Mouse (Mus musculus) kidney, postnatal 0 days (tissue): ENCODE measurements around the gene Mzf1. TPM values are rescaled to one million over a fixed set of nuclear protein-coding genes. Genes with fewer than 3 reads are reported as not detected.
"Not testable (repeated sequence)": the region's sequence is repeated elsewhere in the genome, so short reads cannot be mapped to it uniquely, and the experiment has no call there.

Source experiments
- ATAC-seq: fragments of 200-750 bp; cut with Nextera tagmentation; replicated peaks from 2 replicates; pipeline ENCODE4 v1.8.0; 2017; ENCODE audit warnings: low read depth, moderate number of reproducible peaks, moderate TSS enrichment, moderate library complexity; ENCODE audit not compliant: low FRiP score
- DNase-seq: peaks from one replicate; pipeline ENCODE4 v3.0.0-alpha.2; 2016; ENCODE audit warnings: low spot score
- H3K27ac ChIP-seq: fragments of 300-500 bp; sonication (generic); 2 replicates; pipeline ENCODE4 v1.5.1; 2014; ENCODE audit warnings: mild to moderate bottlenecking
- H3K27me3 ChIP-seq: fragments of 300-500 bp; sonication (generic); 2 replicates; pipeline ENCODE4 v1.6.1; 2014; ENCODE audit warnings: low read length, mixed read lengths; ENCODE audit not compliant: insufficient read depth
- H3K36me3 ChIP-seq: fragments of 300-500 bp; sonication (generic); 2 replicates; pipeline ENCODE4 v1.6.1; 2014; ENCODE audit warnings: low read length, mixed read lengths; ENCODE audit not compliant: insufficient read depth
- H3K4me1 ChIP-seq: fragments of 300-500 bp; sonication (generic); replicated peaks from 2 replicates; pipeline ENCODE4 v1.6.1; 2014; ENCODE audit warnings: antibody characterized with exemption, low read length, mixed read lengths; ENCODE audit not compliant: insufficient read depth
- H3K4me2 ChIP-seq: fragments of 300-500 bp; sonication (generic); 2 replicates; pipeline ENCODE4 v1.6.1; 2014; ENCODE audit warnings: mild to moderate bottlenecking, low read length, moderate library complexity, mixed read lengths
- H3K4me3 ChIP-seq: fragments of 300-500 bp; sonication (generic); replicated peaks from 2 replicates; pipeline ENCODE4 v1.5.1; 2014; ENCODE audit warnings: low read depth, low read length
- H3K9ac ChIP-seq: fragments of 300-500 bp; sonication (generic); 2 replicates; pipeline ENCODE4 v1.6.1; 2014; ENCODE audit warnings: low read depth, low read length
- H3K9me3 ChIP-seq: fragments of 300-500 bp; sonication (generic); replicated peaks from 2 replicates; pipeline ENCODE4 v1.6.1; 2016; ENCODE audit warnings: low read length, inconsistent platforms, mixed read lengths
- CTCF ChIP-seq: IDR thresholded peaks from 2 replicates; pipeline ENCODE4 v1.5.1; 2016; ENCODE audit warnings: antibody characterized with exemption, low read depth, mild to moderate bottlenecking, moderate library complexity
- WGBS: fragments of 180-500 bp; shearing (Covaris S2); extraction: QIAGEN DNeasy Blood & Tissue Kit; methylation state at CpG from one replicate; pipeline ENCODE4 v1.1.7; 2014; 5-methylcytosine and 5-hydroxymethylcytosine counted together
- polyA plus RNA-seq: library from polyadenylated mRNA; unstranded; fragments of >200 nt; fragmentation: Nextera tagmentation; extraction: Ambion mirVana; gene quantifications from 2 replicates; pipeline ENCODE4 v1.2.1, GENCODE M21; 2015

Gene Mzf1
- polyA plus RNA-seq, result 2.3 and 2.6 TPM in 2 replicates

GRCm38 (mm10) chr7:13054287-13055010 is at the start of gene Mzf1:
Gene Mzf1 (minus strand): TSS chr7:13054764.
- peak within 1 kb of the TSS; percentile 69 for H3K4me2 ChIP-seq
- WGBS, result under 1% methylated on average over 41 of the region's 41 CpGs
- peak within 1 kb of the TSS; percentile 60 for H3K9ac ChIP-seq
- DNase-seq (peak; percentile 96), ATAC-seq (peak; percentile 94)
- H3K27me3 ChIP-seq, result no peaks in the 10 kb centered on the region
- no peaks in the 10 kb centered on the region for H3K4me1 ChIP-seq
- H3K4me3 ChIP-seq, result peak within 1 kb of the TSS; percentile 71
- H3K36me3 ChIP-seq, result no peaks in the 10 kb centered on the region
- H3K27ac ChIP-seq, result peak within 1 kb of the TSS; percentile 47; the same call in 1 of the 2 replicates
- no peak for TF ChIP-seq CTCF
- no peaks in the 10 kb centered on the region for H3K9me3 ChIP-seq

GRCm38 (mm10) chr7:13095073-13095472 is 40.5 kb upstream of the Mzf1 start, which contains the start of gene Vmn1r85:
Gene Vmn1r85 (minus strand): TSS chr7:13095173.
- no peak within 1 kb of the TSS for H3K9ac ChIP-seq
- no peak within 1 kb of the TSS for H3K4me2 ChIP-seq
- H3K9me3 ChIP-seq, result no peaks in the 10 kb centered on the region
- no peak for DNase-seq
- no peak for TF ChIP-seq CTCF
- no peaks in the 10 kb centered on the region for H3K27me3 ChIP-seq
- no peak within 1 kb of the TSS for H3K27ac ChIP-seq
- 56% methylated on average over 3 of the region's 3 CpGs for WGBS
- H3K36me3 ChIP-seq, result no peaks in the 10 kb centered on the region
- ATAC-seq, result no peak
- no peaks in the 10 kb centered on the region for H3K4me1 ChIP-seq
- H3K4me3 ChIP-seq, result no peak within 1 kb of the TSS

- no peak for DNase-seq
- no peaks in the 10 kb centered on the region for H3K9me3 ChIP-seq
- H3K27me3 ChIP-seq, result no peaks in the 10 kb centered on the region
- no peaks in the 10 kb centered on the region for H3K36me3 ChIP-seq
- no peak overlapping the region for H3K9ac ChIP-seq
- no peak overlapping the region for H3K4me3 ChIP-seq
- no peak overlapping the region for H3K27ac ChIP-seq
- ATAC-seq, result no peak
- WGBS, result 55% methylated on average over 5 of the region's 5 CpGs
- no peaks in the 10 kb centered on the region for H3K4me1 ChIP-seq
- H3K4me2 ChIP-seq, result no peak overlapping the region
- 0 out of 2 replicates have a peak, but pooled peaks have one; percentile 10 for TF ChIP-seq CTCF
Observed at GRCm38 (mm10) chr7:13072293-13072692, 17.7 kb upstream of the Mzf1 start.

- not testable (repeated sequence) for ATAC-seq, H3K36me3 ChIP-seq, H3K4me1 ChIP-seq, DNase-seq, H3K4me2 ChIP-seq, H3K4me3 ChIP-seq, H3K27ac ChIP-seq, H3K9ac ChIP-seq, H3K27me3 ChIP-seq, H3K9me3 ChIP-seq
- 50% methylated on average over 2 of the region's 2 CpGs for WGBS
- TF ChIP-seq CTCF, result peak; percentile 61
Observed at GRCm38 (mm10) chr7:13063399-13063798, 8.8 kb upstream of the Mzf1 start.

GRCm38 (mm10) chr7:13059536-13059935 is 5.0 kb upstream of the Mzf1 start:
- H3K9ac ChIP-seq, result no peak overlapping the region
- DNase-seq (no peak), ATAC-seq (no peak)
- no peak for TF ChIP-seq CTCF
- no peak overlapping the region for H3K4me3 ChIP-seq
- no peak overlapping the region for H3K27ac ChIP-seq
- no peak overlapping the region for H3K4me2 ChIP-seq
- no peaks in the 10 kb centered on the region for H3K9me3 ChIP-seq
- H3K27me3 ChIP-seq, result no peaks in the 10 kb centered on the region
- no peaks in the 10 kb centered on the region for H3K36me3 ChIP-seq
- 90% methylated on average over 9 of the region's 9 CpGs for WGBS
- no peaks in the 10 kb centered on the region for H3K4me1 ChIP-seq

GRCm38 (mm10) chr7:13056913-13057700 is 2.5 kb upstream of the Mzf1 start:
- Histone ChIP-seq H3K27me3 (no peaks in the 10 kb centered on the region), H3K27ac (no peak overlapping the region), H3K4me1 (no peaks in the 10 kb centered on the region), H3K4me2 (no peak overlapping the region), H3K36me3 (no peaks in the 10 kb centered on the region), H3K9me3 (no peaks in the 10 kb centered on the region), H3K4me3 (no peak overlapping the region), H3K9ac (no peak overlapping the region)
- TF ChIP-seq CTCF, result peak; percentile 49
- no peak for ATAC-seq
- DNase-seq, result no peak
- 50% methylated on average over 8 of the region's 8 CpGs for WGBS
